Mouse (Mus musculus) lung, adult 18-20 months (tissue): ENCODE measurements at regions not wholly inside any gene's neighbourhood (a gene's known extent, or its start where the extent isn't known, plus 50 kb on each side); places are given as distances from the start of the nearest gene placed in this dataset.
"Not testable (repeated sequence)": the region's sequence is repeated elsewhere in the genome, so short reads cannot be mapped to it uniquely, and the experiment has no call there.

Source experiments
- DNase-seq, 2 experiments: peaks; one replicate each; pipeline ENCODE4 v3.0.0; 2022; ENCODE audit warnings: mixed read lengths in 2 of 2

GRCm38 (mm10) chr14:46591211-46591610, 169.1 kb upstream of the Cdkn3 start:
- DNase-seq: no peak

GRCm38 (mm10) chr14:46586093-46586492, 174.2 kb upstream of the Cdkn3 start:
- no peak for DNase-seq

- no peak for DNase-seq
Observed at GRCm38 (mm10) chr14:46578051-46579000, 182.0 kb upstream of the Cdkn3 start.

GRCm38 (mm10) chr14:46575889-46576288, 184.5 kb upstream of the Cdkn3 start:
- DNase-seq: no peak

- DNase-seq: no peak
Observed at GRCm38 (mm10) chr14:46575414-46575813, 184.9 kb upstream of the Cdkn3 start.

GRCm38 (mm10) chr14:46573401-46573800, 182.9 kb upstream of the Bmp4 start:
- DNase-seq: no peak

- DNase-seq: not testable (repeated sequence)
Observed at GRCm38 (mm10) chr14:46572972-46573371, 182.5 kb upstream of the Bmp4 start.

GRCm38 (mm10) chr14:46571841-46572240, 181.4 kb upstream of the Bmp4 start:
- DNase-seq: no peak

GRCm38 (mm10) chr14:46569273-46569672, 178.8 kb upstream of the Bmp4 start:
- peak in 1 of 2 experiments; percentile 9 for DNase-seq

- no peak for DNase-seq
Observed at GRCm38 (mm10) chr14:46567411-46567780, 176.9 kb upstream of the Bmp4 start.

- DNase-seq: no peak
Observed at GRCm38 (mm10) chr14:46566681-46567410, 176.4 kb upstream of the Bmp4 start.

GRCm38 (mm10) chr14:46564998-46565397, 174.5 kb upstream of the Bmp4 start:
- peak; percentile 43 to 58 for DNase-seq

- DNase-seq: peak; percentile 11 to 15
Observed at GRCm38 (mm10) chr14:46562016-46562415, 171.5 kb upstream of the Bmp4 start.

- no peak for DNase-seq
Observed at GRCm38 (mm10) chr14:46553239-46553638, 162.8 kb upstream of the Bmp4 start.

- DNase-seq: peak in 1 of 2 experiments; percentile 4
Observed at GRCm38 (mm10) chr14:46546146-46546545, 155.7 kb upstream of the Bmp4 start.

GRCm38 (mm10) chr14:46539466-46540187, 149.2 kb upstream of the Bmp4 start:
- peak in 1 of 2 experiments; percentile 8 for DNase-seq

GRCm38 (mm10) chr14:46536002-46536762, 145.7 kb upstream of the Bmp4 start:
- no peak for DNase-seq

GRCm38 (mm10) chr14:46532697-46533096, 142.2 kb upstream of the Bmp4 start:
- DNase-seq: no peak

- DNase-seq: no peak
Observed at GRCm38 (mm10) chr14:46530452-46530851, 140.0 kb upstream of the Bmp4 start.

GRCm38 (mm10) chr14:46529086-46529715, 138.7 kb upstream of the Bmp4 start:
- no peak for DNase-seq

- peak; percentile 50 to 56 for DNase-seq
Observed at GRCm38 (mm10) chr14:46517258-46517657, 126.8 kb upstream of the Bmp4 start.

- peak; percentile 39 to 53 for DNase-seq
Observed at GRCm38 (mm10) chr14:46516285-46516684, 125.8 kb upstream of the Bmp4 start.
